Mouse (Mus musculus) 416B (cell line): ENCODE results near the gene Ppp1r10.
"Not testable (repeated sequence)": the region's sequence is repeated elsewhere in the genome, so short reads cannot be mapped to it uniquely, and the experiment has no call there.

Source experiments
- DNase-seq: peaks from one replicate; pipeline ENCODE4 v3.0.0; 2011; ENCODE audit warnings: low read depth

Ppp1r10 gene

GRCm38 (mm10) chr17:35930627-35931026, 14.4 kb downstream of the Ppp1r10 start:
- DNase-seq: no peak

GRCm38 (mm10) chr17:35932608-35933007, 16.4 kb downstream of the Ppp1r10 start:
- DNase-seq: no peak

GRCm38 (mm10) chr17:35935763-35936162, 19.5 kb downstream of the Ppp1r10 start:
- DNase-seq: not testable (repeated sequence)

GRCm38 (mm10) chr17:35937700-35938348, 21.6 kb downstream of the Ppp1r10 start:
- peak; percentile 86 for DNase-seq

- no peak for DNase-seq
These were observed 22.9 kb downstream of the Ppp1r10 start for GRCm38 (mm10) chr17:35939108-35939507.

GRCm38 (mm10) chr17:35939941-35940340, 23.7 kb downstream of the Ppp1r10 start:
- DNase-seq: no peak

GRCm38 (mm10) chr17:35950946-35951345, 34.7 kb downstream of the Ppp1r10 start:
- not testable (repeated sequence) for DNase-seq

- DNase-seq: not testable (repeated sequence)
These were observed 36.3 kb downstream of the Ppp1r10 start for GRCm38 (mm10) chr17:35952559-35952958.

GRCm38 (mm10) chr17:35954665-35955064, 38.4 kb downstream of the Ppp1r10 start:
- no peak for DNase-seq

- DNase-seq: no peak
These were observed 42.4 kb downstream of the Ppp1r10 start for GRCm38 (mm10) chr17:35958533-35959223.

GRCm38 (mm10) chr17:35963279-35963678, 47.0 kb downstream of the Ppp1r10 start:
- no peak for DNase-seq

GRCm38 (mm10) chr17:35967621-35968020, 51.4 kb downstream of the Ppp1r10 start:
- no peak for DNase-seq

- peak; percentile 97 for DNase-seq
These were observed 53.5 kb downstream of the Ppp1r10 start, which contains the start of gene Abcf1 for GRCm38 (mm10) chr17:35969418-35970389. TSS of gene Abcf1 (minus strand) at chr17:35969761.

- DNase-seq: peak; percentile 56
These were observed 55.9 kb downstream of the Ppp1r10 start for GRCm38 (mm10) chr17:35972131-35972530.

GRCm38 (mm10) chr17:35978811-35979400, 62.7 kb downstream of the Ppp1r10 start:
- DNase-seq: peak; percentile 63

GRCm38 (mm10) chr17:35979401-35980362, 63.4 kb downstream of the Ppp1r10 start, which contains the start of the genes Gnl1 and Prr3:
TSS of gene Gnl1 (plus strand) at chr17:35979851.
TSS of gene Prr3 (minus strand) at chr17:35980236.
- peak; percentile 96 for DNase-seq

- no peak for DNase-seq
These were observed 64.1 kb downstream of the Ppp1r10 start for GRCm38 (mm10) chr17:35980363-35980754.

GRCm38 (mm10) chr17:35981776-35982175, 65.5 kb downstream of the Ppp1r10 start:
- DNase-seq: no peak
